Mouse (Mus musculus) heart, embryonic 13.5 days (tissue): ENCODE results near the gene Spx. TPM values are rescaled to one million over a fixed set of nuclear protein-coding genes. Genes with fewer than 3 reads are reported as not detected.

Experiments used
- ATAC-seq: fragments of 200-750 bp; cut with Nextera tagmentation; 2 replicates; pipeline ENCODE4 v1.8.0; 2017; ENCODE audit warnings: moderate TSS enrichment; ENCODE audit not compliant: insufficient number of reproducible peaks, low FRiP score, low TSS enrichment; ENCODE audit errors: extremely low read depth
- H3K27ac ChIP-seq: fragments of 300-500 bp; sonication (generic); replicated peaks from 2 replicates; pipeline ENCODE4 v1.5.1; 2015; ENCODE audit warnings: moderate library complexity, mild to moderate bottlenecking, inconsistent platforms
- H3K27me3 ChIP-seq: fragments of 300-500 bp; sonication (generic); replicated peaks from 2 replicates; pipeline ENCODE4 v1.6.1; 2015; ENCODE audit warnings: mild to moderate bottlenecking, inconsistent platforms
- H3K36me3 ChIP-seq: fragments of 300-500 bp; sonication (generic); 2 replicates; pipeline ENCODE4 v1.6.1; 2015; ENCODE audit warnings: mild to moderate bottlenecking, inconsistent platforms
- H3K4me1 ChIP-seq: fragments of 300-500 bp; sonication (generic); 2 replicates; pipeline ENCODE4 v1.6.1; 2015; ENCODE audit warnings: inconsistent platforms
- H3K4me2 ChIP-seq: fragments of 300-500 bp; sonication (generic); 2 replicates; pipeline ENCODE4 v1.6.1; 2015; ENCODE audit warnings: inconsistent platforms, mild to moderate bottlenecking, moderate library complexity
- H3K4me3 ChIP-seq: fragments of 300-500 bp; sonication (generic); 2 replicates; pipeline ENCODE4 v1.5.1; 2015; ENCODE audit warnings: moderate library complexity, mild to moderate bottlenecking, inconsistent platforms
- H3K9ac ChIP-seq: fragments of 300-500 bp; sonication (generic); 2 replicates; pipeline ENCODE4 v1.6.1; 2015; ENCODE audit warnings: inconsistent platforms, mild to moderate bottlenecking, moderate library complexity
- H3K9me3 ChIP-seq: fragments of 300-500 bp; sonication (generic); 2 replicates; pipeline ENCODE4 v1.6.1; 2016; ENCODE audit warnings: inconsistent platforms
- WGBS: fragments of 180-500 bp; shearing (Covaris S2); methylation state at CpG from one replicate; pipeline ENCODE4 v1.1.7; 2015; ENCODE audit warnings: mixed read lengths; 5-methylcytosine and 5-hydroxymethylcytosine counted together
- polyA plus RNA-seq: library from polyadenylated mRNA; unstranded; fragments of >200 nt; fragmentation: Nextera tagmentation; extraction: Ambion mirVana; gene quantifications from 2 replicates; pipeline ENCODE4 v1.2.1, GENCODE M21; 2015

Gene Spx
- polyA plus RNA-seq, 1 experiment from 2014 or later: 0.59 TPM

DNA sequence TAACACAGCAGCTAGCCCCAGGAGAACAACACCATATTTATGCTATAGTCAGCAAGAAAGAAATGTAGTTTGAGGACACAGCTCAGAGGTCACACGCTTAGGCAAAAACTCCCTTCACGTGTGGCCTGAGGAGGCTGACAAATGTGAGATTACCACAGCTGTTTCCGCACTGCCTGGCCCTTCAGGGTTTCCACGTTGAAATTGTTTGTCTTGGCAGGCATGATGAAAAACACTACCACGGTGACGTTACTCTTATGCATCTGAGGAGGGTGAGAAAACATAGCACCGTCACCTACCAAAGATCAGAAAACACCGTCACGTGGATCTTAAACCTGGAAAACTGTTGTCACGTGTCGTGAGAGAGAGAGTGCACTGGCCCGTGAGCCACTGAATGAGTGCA lies 38.1 kb downstream of the Spx start:
- H3K4me3 ChIP-seq: no peak overlapping the region
- H3K27me3 ChIP-seq: 0 out of 2 replicates have a peak, but pooled peaks cover 3% of the 10 kb centered on the region
- H3K27ac ChIP-seq: no peak overlapping the region
- no peak overlapping the region for H3K9ac ChIP-seq
- 54% methylated on average over 12 of the region's 12 CpGs for WGBS
- no peaks in the 10 kb centered on the region for H3K36me3 ChIP-seq
- no peak for ATAC-seq
- 0 out of 2 replicates have a peak overlapping the region, but pooled peaks have one; percentile 25 for H3K4me2 ChIP-seq
- H3K4me1 ChIP-seq: no peaks in the 10 kb centered on the region
- H3K9me3 ChIP-seq: no peaks in the 10 kb centered on the region

GRCm38 (mm10) chr6:142453311-142453710 lies 40.1 kb downstream of the Spx start:
- Histone ChIP-seq H3K9ac (no peak overlapping the region), H3K4me1 (no peaks in the 10 kb centered on the region), H3K4me3 (no peak overlapping the region), H3K9me3 (no peaks in the 10 kb centered on the region), H3K36me3 (no peaks in the 10 kb centered on the region), H3K4me2 (no peak overlapping the region), H3K27ac (no peak overlapping the region), H3K27me3 (no peaks in the 10 kb centered on the region)
- no peak for ATAC-seq
- WGBS: 80% methylated on average over 2 of the region's 2 CpGs

DNA sequence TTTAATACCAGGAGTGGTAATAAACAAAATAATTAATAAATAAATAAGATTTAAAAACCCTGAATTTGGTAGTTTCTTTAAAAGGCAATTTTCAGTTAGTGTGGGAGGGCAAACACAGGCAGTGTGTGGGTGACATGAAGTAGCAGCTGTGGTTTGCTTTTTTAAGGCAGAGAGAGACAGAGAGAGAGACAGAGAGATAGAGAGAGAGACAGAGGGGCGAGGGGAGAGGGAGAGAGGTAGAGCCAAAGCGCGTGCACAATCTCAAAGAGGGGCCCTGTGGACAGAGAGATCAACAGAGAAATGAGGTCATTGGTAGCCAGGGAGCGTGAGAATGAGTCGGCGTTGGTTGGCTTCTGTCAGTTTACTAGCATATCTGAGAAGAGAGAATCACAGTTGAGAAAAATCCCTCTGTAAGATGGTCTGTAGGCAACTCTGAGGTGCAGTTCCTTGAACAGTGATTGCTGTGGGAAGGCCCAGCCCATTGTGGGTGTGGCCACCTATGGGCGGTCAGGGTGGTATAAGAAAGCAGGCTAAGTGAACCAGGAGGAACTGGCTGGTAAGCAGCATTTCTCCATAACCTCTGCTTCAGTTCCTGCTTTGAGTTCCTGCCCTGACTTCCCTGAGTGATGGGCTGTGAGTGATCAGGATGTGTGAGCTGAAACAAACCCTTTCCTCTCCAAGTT lies 42.2 kb downstream of the Spx start:
- Histone ChIP-seq H3K4me3 (no peak overlapping the region), H3K27me3 (no peaks in the 10 kb centered on the region), H3K27ac (no peak overlapping the region), H3K9me3 (no peaks in the 10 kb centered on the region), H3K4me1 (no peaks in the 10 kb centered on the region), H3K4me2 (no peak overlapping the region), H3K9ac (no peak overlapping the region), H3K36me3 (no peaks in the 10 kb centered on the region)
- ATAC-seq: no peak
- 50% methylated on average over 7 of the region's 7 CpGs for WGBS

DNA sequence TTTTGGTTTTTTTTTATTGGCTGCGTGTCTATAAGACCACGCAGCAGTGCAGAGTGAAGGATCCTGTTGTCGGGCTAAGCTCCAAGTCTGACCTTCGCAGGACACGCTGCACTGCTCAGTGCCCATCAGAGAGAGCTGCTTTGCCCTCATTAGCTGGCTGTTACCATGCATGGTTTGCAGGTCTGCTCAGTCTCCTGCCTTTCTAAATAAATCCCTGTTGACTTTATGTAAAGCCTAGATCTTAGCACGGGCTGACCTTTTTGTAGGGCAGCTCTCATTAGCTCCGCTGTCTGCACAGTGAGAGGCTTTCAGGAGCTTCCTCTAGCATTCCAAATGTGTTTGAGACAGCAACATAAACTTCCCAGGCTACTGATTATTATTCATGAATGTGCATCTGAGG lies 44.8 kb downstream of the Spx start:
- no peaks in the 10 kb centered on the region for H3K9me3 ChIP-seq
- no peak overlapping the region for H3K9ac ChIP-seq
- no peaks in the 10 kb centered on the region for H3K27me3 ChIP-seq
- H3K4me2 ChIP-seq: no peak overlapping the region
- H3K4me3 ChIP-seq: no peak overlapping the region
- 72% methylated on average over 7 of the region's 7 CpGs for WGBS
- H3K27ac ChIP-seq: no peak overlapping the region
- no peaks in the 10 kb centered on the region for H3K4me1 ChIP-seq
- no peak for ATAC-seq
- H3K36me3 ChIP-seq: no peaks in the 10 kb centered on the region

DNA sequence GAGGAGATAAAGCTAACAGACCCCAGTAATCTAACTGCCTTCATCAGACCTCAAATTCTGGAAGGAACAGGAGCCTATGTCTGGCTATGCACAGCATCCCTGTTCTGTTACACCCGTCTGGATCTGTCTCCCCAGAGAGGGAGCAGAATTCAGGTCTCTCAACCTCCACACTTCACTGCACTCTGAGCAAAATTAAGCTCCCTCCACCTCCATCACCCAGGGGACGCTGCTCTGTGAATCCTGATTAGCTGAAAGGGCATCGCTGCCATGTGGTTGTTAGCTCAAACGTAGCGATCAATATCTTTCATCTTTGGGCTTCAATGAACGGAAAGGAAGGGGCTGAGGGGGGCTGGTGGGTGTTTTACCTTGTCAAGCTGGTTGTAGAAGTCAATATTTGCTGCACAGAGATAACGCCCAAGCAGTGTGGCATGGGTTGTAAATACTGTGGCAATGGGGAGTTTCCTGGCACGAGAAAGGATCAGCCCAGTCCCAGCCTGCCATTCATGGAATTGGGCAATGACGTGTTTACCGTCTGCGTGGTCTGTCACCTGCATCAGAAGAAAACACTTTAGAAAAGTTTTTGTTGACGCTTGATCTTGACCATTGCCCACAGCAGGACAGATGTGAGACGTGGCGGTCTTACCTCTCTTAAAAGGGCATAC lies 45.9 kb downstream of the Spx start:
- no peak for ATAC-seq
- no peaks in the 10 kb centered on the region for H3K36me3 ChIP-seq
- H3K4me1 ChIP-seq: no peaks in the 10 kb centered on the region
- H3K4me2 ChIP-seq: no peak overlapping the region
- H3K27ac ChIP-seq: no peak overlapping the region
- WGBS: 65% methylated on average over 14 of the region's 14 CpGs
- H3K9ac ChIP-seq: no peak overlapping the region
- no peaks in the 10 kb centered on the region for H3K9me3 ChIP-seq
- H3K4me3 ChIP-seq: no peak overlapping the region
- no peaks in the 10 kb centered on the region for H3K27me3 ChIP-seq

- WGBS: 69% methylated on average over 6 of the region's 6 CpGs
- H3K4me3 ChIP-seq: no peak overlapping the region
- ATAC-seq: no peak
- no peak overlapping the region for H3K27ac ChIP-seq
- H3K4me2 ChIP-seq: no peak overlapping the region
- no peaks in the 10 kb centered on the region for H3K36me3 ChIP-seq
- no peaks in the 10 kb centered on the region for H3K27me3 ChIP-seq
- H3K9ac ChIP-seq: no peak overlapping the region
- H3K4me1 ChIP-seq: no peaks in the 10 kb centered on the region
- no peaks in the 10 kb centered on the region for H3K9me3 ChIP-seq
Measured at GRCm38 (mm10) chr6:142462194-142462593, 49.0 kb downstream of the Spx start.

Other genes starting within 250 kb of the Spx start
- 0.37 TPM in 1 of 2 replicates, not detected in the other for gene Slco1a6, start 204.9 kb upstream of the Spx start, polyA plus RNA-seq
- gene Iapp, start 115.0 kb upstream of the Spx start, polyA plus RNA-seq: 0.24 TPM in 1 of 2 replicates, not detected in the other
- gene Slco1a5, start 90.5 kb upstream of the Spx start, polyA plus RNA-seq: not detected in 2 replicates
- gene Pyroxd1, start 67.8 kb upstream of the Spx start, polyA plus RNA-seq: 12.0 and 12.6 TPM in 2 replicates
- gene Recql, start 26.4 kb upstream of the Spx start, polyA plus RNA-seq: 18.2 and 18.9 TPM in 2 replicates
- gene Golt1b, start 26.2 kb upstream of the Spx start, polyA plus RNA-seq: 73.2 and 76.7 TPM in 2 replicates
- 0.23 and 2.5 TPM in 2 replicates for gene Gys2, start 59.7 kb downstream of the Spx start, polyA plus RNA-seq
- 990 and 1,118 TPM in 2 replicates for gene Ldhb, start 94.5 kb downstream of the Spx start, polyA plus RNA-seq
- 7.5 and 9.7 TPM in 2 replicates for gene Kcnj8, start 158.2 kb downstream of the Spx start, polyA plus RNA-seq